Mouse (Mus musculus) embryonic fibroblast, embryonic 13.5 days (primary cell): ENCODE data around the gene Adad2.

Experiments used
- CTCF ChIP-seq: IDR thresholded peaks from 2 replicates; pipeline ENCODE4 v1.5.1; 2011; ENCODE audit warnings: mild to moderate bottlenecking, control low read depth, low read length, moderate library complexity, borderline replicate concordance; ENCODE audit not compliant: insufficient read depth
- POLR2A ChIP-seq: IDR thresholded peaks from 2 replicates; pipeline ENCODE4 v1.6.1; 2011; ENCODE audit warnings: low read depth, mild to moderate bottlenecking, control low read depth, low read length, moderate library complexity

DNA sequence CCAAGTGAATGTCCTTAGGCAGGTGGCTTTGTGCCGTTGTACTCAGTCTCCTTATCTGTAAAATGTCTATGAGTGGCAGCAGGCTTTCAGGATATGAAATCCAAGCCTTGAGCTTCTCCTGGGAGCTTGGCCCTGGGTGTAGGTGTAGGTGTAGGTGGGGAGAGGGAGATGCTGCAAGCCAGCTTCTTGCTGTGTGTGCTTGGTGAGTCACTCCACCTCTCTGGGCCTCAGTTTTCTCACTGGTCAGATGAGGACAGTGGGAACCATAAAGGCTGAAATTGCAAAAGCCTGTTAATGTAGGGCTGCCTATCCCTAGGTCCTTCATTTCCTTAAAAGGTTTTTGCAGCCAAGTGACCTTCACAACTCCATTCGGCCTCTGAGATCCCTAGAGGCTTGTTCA lies 23.4 kb downstream of the Adad2 start:
- no peak for TF ChIP-seq POLR2A
- TF ChIP-seq CTCF: no peak
